Mouse (Mus musculus): ENCODE measurements around the gene Rab1b.

DNA sequence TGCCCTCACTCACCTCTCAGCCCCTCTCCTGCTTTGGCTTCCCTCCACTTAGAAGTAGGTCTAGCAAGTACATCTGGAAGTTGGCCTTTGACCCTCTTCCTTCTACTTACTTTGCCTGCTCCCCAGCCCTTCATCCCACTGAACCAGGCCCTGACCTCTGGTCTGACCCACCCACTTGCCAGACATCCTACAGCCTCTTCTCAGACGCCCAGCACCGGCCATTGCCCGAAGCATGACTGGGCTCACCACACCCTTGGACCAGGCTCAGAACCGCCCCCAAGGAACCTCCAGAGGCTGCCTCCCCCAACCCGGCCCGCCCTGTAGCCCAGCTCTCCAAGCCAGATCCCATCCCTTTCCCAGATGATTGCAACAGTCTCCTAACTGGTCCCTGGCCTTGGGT is 44.4 kb downstream of the Rab1b start:
- TF ChIP-seq CTCF (IDR thresholded peaks at IDR 0.05; ENCODE audit: low read depth, low read length), result no peak
- TF ChIP-seq POLR2A (IDR thresholded peaks at IDR 0.05; ENCODE audit: borderline replicate concordance, low read depth, low read length), result no peak
